Mouse (Mus musculus): Measurements from ENCODE around the gene Gne. TPM values are rescaled to one million over a fixed set of nuclear protein-coding genes. Genes with fewer than 3 reads are reported as not detected.

The Gne gene
- polyA plus RNA-seq, 1 experiment from 2014 or later = 20.7 TPM

GRCm38 (mm10) chr4:44028303-44029135 lies 55.5 kb downstream of the Gne start:
- no peaks in the 10 kb centered on the region for H3K9me3 ChIP-seq (ENCODE audit: control insufficient read depth, low read length)
- 47% methylated on average over 16 of the region's 16 CpGs for WGBS
- no peak for ATAC-seq (ENCODE audit: insufficient number of reproducible peaks, low FRiP score, low TSS enrichment, low read depth)
- no peak for DNase-seq (ENCODE audit: low spot score)
- H3K27me3 ChIP-seq (ENCODE audit: control insufficient read depth, insufficient read depth, low read length) = no peaks in the 10 kb centered on the region
- no peak overlapping the region for H3K9ac ChIP-seq (ENCODE audit: low read length)
- H3K4me2 ChIP-seq (ENCODE audit: low read depth, severe bottlenecking) = no peak overlapping the region
- H3K27ac ChIP-seq (replicated peaks; ENCODE audit: low read depth, low read length) = no peak overlapping the region
- H3K4me3 ChIP-seq (ENCODE audit: low read depth, low read length) = no peak overlapping the region
- H3K4me1 ChIP-seq (ENCODE audit: control insufficient read depth, insufficient read depth, low read length) = no peaks in the 10 kb centered on the region
- peaks cover 30% of the 10 kb centered on the region for H3K36me3 ChIP-seq (ENCODE audit: control insufficient read depth, insufficient read depth, low read length)

GRCm38 (mm10) chr4:44025570-44025969 lies 58.4 kb downstream of the Gne start:
- DNase-seq (ENCODE audit: low spot score) = no peak
- WGBS = 70% methylated on average over 6 of the region's 6 CpGs

GRCm38 (mm10) chr4:44024241-44024640 lies 59.7 kb downstream of the Gne start:
- no peak for DNase-seq (ENCODE audit: low spot score)
- no peak overlapping the region for H3K27ac ChIP-seq (replicated peaks; ENCODE audit: low read depth, low read length)
- no peaks in the 10 kb centered on the region for H3K4me1 ChIP-seq (ENCODE audit: control insufficient read depth, insufficient read depth, low read length)
- ATAC-seq (ENCODE audit: insufficient number of reproducible peaks, low FRiP score, low TSS enrichment, low read depth) = no peak
- no peak overlapping the region for H3K4me2 ChIP-seq (ENCODE audit: low read depth, severe bottlenecking)
- H3K9me3 ChIP-seq (ENCODE audit: control insufficient read depth, low read length) = no peaks in the 10 kb centered on the region
- peaks cover 29% of the 10 kb centered on the region for H3K36me3 ChIP-seq (ENCODE audit: control insufficient read depth, insufficient read depth, low read length)
- no peaks in the 10 kb centered on the region for H3K27me3 ChIP-seq (ENCODE audit: control insufficient read depth, insufficient read depth, low read length)
- no peak overlapping the region for H3K4me3 ChIP-seq (ENCODE audit: low read depth, low read length)
- WGBS = 95% methylated on average over 6 of the region's 6 CpGs
- no peak overlapping the region for H3K9ac ChIP-seq (ENCODE audit: low read length)

More at GRCm38 (mm10) chr4:44025570-44025969, 58.4 kb downstream of the Gne start:
- Histone ChIP-seq H3K4me3 (ENCODE audit: low read depth, low read length) (no peak overlapping the region), H3K9me3 (ENCODE audit: control insufficient read depth, low read length) (no peaks in the 10 kb centered on the region), H3K9ac (ENCODE audit: low read length) (no peak overlapping the region), H3K36me3 (ENCODE audit: control insufficient read depth, insufficient read depth, low read length) (peaks cover 29% of the 10 kb centered on the region), H3K4me1 (ENCODE audit: control insufficient read depth, insufficient read depth, low read length) (no peaks in the 10 kb centered on the region), H3K27me3 (ENCODE audit: control insufficient read depth, insufficient read depth, low read length) (no peaks in the 10 kb centered on the region), H3K27ac (replicated peaks; ENCODE audit: low read depth, low read length) (no peak overlapping the region), H3K4me2 (ENCODE audit: low read depth, severe bottlenecking) (no peak overlapping the region)
- no peak for ATAC-seq (ENCODE audit: insufficient number of reproducible peaks, low FRiP score, low TSS enrichment, low read depth)

GRCm38 (mm10) chr4:44023681-44024080 lies 60.3 kb downstream of the Gne start:
- Histone ChIP-seq H3K4me3 (ENCODE audit: low read depth, low read length) (no peak overlapping the region), H3K9me3 (ENCODE audit: control insufficient read depth, low read length) (no peaks in the 10 kb centered on the region), H3K36me3 (ENCODE audit: control insufficient read depth, insufficient read depth, low read length) (peaks cover 27% of the 10 kb centered on the region), H3K4me1 (ENCODE audit: control insufficient read depth, insufficient read depth, low read length) (no peaks in the 10 kb centered on the region), H3K27me3 (ENCODE audit: control insufficient read depth, insufficient read depth, low read length) (no peaks in the 10 kb centered on the region), H3K27ac (replicated peaks; ENCODE audit: low read depth, low read length) (no peak overlapping the region), H3K9ac (ENCODE audit: low read length) (no peak overlapping the region), H3K4me2 (ENCODE audit: low read depth, severe bottlenecking) (no peak overlapping the region)
- ATAC-seq (ENCODE audit: insufficient number of reproducible peaks, low FRiP score, low TSS enrichment, low read depth) (no peak), DNase-seq (ENCODE audit: low spot score) (no peak)
- 96% methylated on average over 9 of the region's 9 CpGs for WGBS

GRCm38 (mm10) chr4:44022766-44023165 lies 61.2 kb downstream of the Gne start:
- Histone ChIP-seq H3K4me3 (ENCODE audit: low read depth, low read length) (no peak overlapping the region), H3K27me3 (ENCODE audit: control insufficient read depth, insufficient read depth, low read length) (no peaks in the 10 kb centered on the region), H3K9me3 (ENCODE audit: control insufficient read depth, low read length) (no peaks in the 10 kb centered on the region), H3K36me3 (ENCODE audit: control insufficient read depth, insufficient read depth, low read length) (peaks cover 20% of the 10 kb centered on the region), H3K27ac (replicated peaks; ENCODE audit: low read depth, low read length) (no peak overlapping the region), H3K4me2 (ENCODE audit: low read depth, severe bottlenecking) (no peak overlapping the region), H3K4me1 (ENCODE audit: control insufficient read depth, insufficient read depth, low read length) (no peaks in the 10 kb centered on the region), H3K9ac (ENCODE audit: low read length) (no peak overlapping the region)
- DNase-seq (ENCODE audit: low spot score) (no peak), ATAC-seq (ENCODE audit: insufficient number of reproducible peaks, low FRiP score, low TSS enrichment, low read depth) (no peak)
- WGBS = 95% methylated on average over 11 of the region's 11 CpGs

GRCm38 (mm10) chr4:44022323-44022722 lies 61.7 kb downstream of the Gne start:
- Histone ChIP-seq H3K4me2 (ENCODE audit: low read depth, severe bottlenecking) (no peak overlapping the region), H3K9ac (ENCODE audit: low read length) (no peak overlapping the region), H3K9me3 (ENCODE audit: control insufficient read depth, low read length) (no peaks in the 10 kb centered on the region), H3K36me3 (ENCODE audit: control insufficient read depth, insufficient read depth, low read length) (peaks cover 16% of the 10 kb centered on the region), H3K27me3 (ENCODE audit: control insufficient read depth, insufficient read depth, low read length) (no peaks in the 10 kb centered on the region), H3K27ac (replicated peaks; ENCODE audit: low read depth, low read length) (no peak overlapping the region), H3K4me3 (ENCODE audit: low read depth, low read length) (no peak overlapping the region), H3K4me1 (ENCODE audit: control insufficient read depth, insufficient read depth, low read length) (no peaks in the 10 kb centered on the region)
- 85% methylated on average over 4 of the region's 4 CpGs for WGBS
- DNase-seq (ENCODE audit: low spot score) (no peak), ATAC-seq (ENCODE audit: insufficient number of reproducible peaks, low FRiP score, low TSS enrichment, low read depth) (no peak)

GRCm38 (mm10) chr4:44016791-44017190 lies 67.2 kb downstream of the Gne start:
- ATAC-seq (ENCODE audit: insufficient number of reproducible peaks, low FRiP score, low TSS enrichment, low read depth) = no peak
- 96% methylated on average over 12 of the region's 12 CpGs for WGBS
- Histone ChIP-seq H3K4me2 (ENCODE audit: low read depth, severe bottlenecking) (no peak overlapping the region), H3K36me3 (ENCODE audit: control insufficient read depth, insufficient read depth, low read length) (peaks cover 14% of the 10 kb centered on the region), H3K27me3 (ENCODE audit: control insufficient read depth, insufficient read depth, low read length) (no peaks in the 10 kb centered on the region), H3K4me3 (ENCODE audit: low read depth, low read length) (no peak overlapping the region), H3K4me1 (ENCODE audit: control insufficient read depth, insufficient read depth, low read length) (peaks cover 6% of the 10 kb centered on the region; the same call in 1 of the 2 replicates), H3K9me3 (ENCODE audit: control insufficient read depth, low read length) (no peaks in the 10 kb centered on the region), H3K27ac (replicated peaks; ENCODE audit: low read depth, low read length) (no peak overlapping the region), H3K9ac (ENCODE audit: low read length) (no peak overlapping the region)
- DNase-seq (ENCODE audit: low spot score) = no peak

- Histone ChIP-seq H3K9me3 (ENCODE audit: control insufficient read depth, low read length) (no peaks in the 10 kb centered on the region), H3K4me3 (ENCODE audit: low read depth, low read length) (no peak overlapping the region), H3K4me1 (ENCODE audit: control insufficient read depth, insufficient read depth, low read length) (peaks cover 6% of the 10 kb centered on the region; the same call in 1 of the 2 replicates), H3K27me3 (ENCODE audit: control insufficient read depth, insufficient read depth, low read length) (no peaks in the 10 kb centered on the region), H3K9ac (ENCODE audit: low read length) (no peak overlapping the region), H3K4me2 (ENCODE audit: low read depth, severe bottlenecking) (no peak overlapping the region), H3K36me3 (ENCODE audit: control insufficient read depth, insufficient read depth, low read length) (peaks cover 8% of the 10 kb centered on the region; the same call in 1 of the 2 replicates), H3K27ac (replicated peaks; ENCODE audit: low read depth, low read length) (no peak overlapping the region)
- DNase-seq (ENCODE audit: low spot score) (no peak), ATAC-seq (ENCODE audit: insufficient number of reproducible peaks, low FRiP score, low TSS enrichment, low read depth) (no peak)
- 90% methylated on average over 4 of the region's 4 CpGs for WGBS
These were observed 67.9 kb downstream of the Gne start for GRCm38 (mm10) chr4:44016071-44016470.
